Mouse (Mus musculus) MN1 (cell line): ENCODE data around the gene Mcts2.
A peak's percentile ranks its signal among the peaks of the same experiment; 100 is the strongest.
"Not testable (repeated sequence)": the region's sequence is repeated elsewhere in the genome, so short reads cannot be mapped to it uniquely, and the experiment has no call there.

Source experiments
- DNase-seq: peaks from one replicate; pipeline ENCODE4 v3.0.0-alpha.2; 2016; ENCODE audit warnings: low spot score

The Mcts2 gene

GRCm38 (mm10) chr2:152686806-152687267 lies at the start of gene Mcts2:
TSS of gene Mcts2 (plus strand) at chr2:152687035.
- peak; percentile 98 for DNase-seq

DNA sequence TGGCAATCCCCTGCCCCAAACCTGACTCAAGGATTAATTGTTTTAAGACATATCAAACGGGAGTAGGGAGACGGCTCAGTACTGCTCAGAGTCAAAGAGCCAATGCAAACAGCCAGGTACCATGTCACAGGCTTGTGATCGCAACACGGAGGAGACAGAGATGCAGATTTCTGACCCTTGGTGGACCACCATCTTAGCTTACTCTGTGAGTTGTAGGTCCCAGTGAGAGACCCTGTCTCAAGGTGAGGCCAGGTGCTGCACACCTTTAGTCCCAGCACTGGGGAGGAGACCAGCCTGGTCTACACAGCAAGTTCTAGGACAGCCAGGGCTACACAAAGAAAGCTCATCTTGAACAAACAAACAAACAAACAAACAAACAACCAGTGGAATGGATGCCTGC lies 49.5 kb upstream of the Mcts2 start:
- no peak for DNase-seq

DNA sequence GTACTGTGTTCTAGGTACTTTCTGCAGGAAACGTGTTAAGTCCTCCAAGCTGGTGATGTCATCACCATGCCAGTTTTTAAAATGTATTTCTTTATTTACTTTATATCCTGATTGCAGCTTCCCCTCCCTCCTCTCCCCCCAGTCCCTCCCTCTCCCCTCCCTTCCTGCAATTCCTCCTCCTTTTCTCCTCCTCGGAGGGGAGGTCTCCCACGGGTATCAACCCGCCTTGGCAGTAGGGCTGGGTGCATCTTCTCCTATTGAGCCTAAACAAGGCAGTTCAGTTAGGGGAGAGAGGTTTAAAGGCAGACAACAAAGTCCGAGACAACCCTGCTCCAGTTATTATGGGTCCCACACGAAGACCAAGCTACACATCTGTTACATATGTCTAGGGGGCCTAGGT lies 48.0 kb upstream of the Mcts2 start:
- no peak for DNase-seq

GRCm38 (mm10) chr2:152639406-152640113 lies 47.3 kb upstream of the Mcts2 start:
- DNase-seq: no peak

DNA sequence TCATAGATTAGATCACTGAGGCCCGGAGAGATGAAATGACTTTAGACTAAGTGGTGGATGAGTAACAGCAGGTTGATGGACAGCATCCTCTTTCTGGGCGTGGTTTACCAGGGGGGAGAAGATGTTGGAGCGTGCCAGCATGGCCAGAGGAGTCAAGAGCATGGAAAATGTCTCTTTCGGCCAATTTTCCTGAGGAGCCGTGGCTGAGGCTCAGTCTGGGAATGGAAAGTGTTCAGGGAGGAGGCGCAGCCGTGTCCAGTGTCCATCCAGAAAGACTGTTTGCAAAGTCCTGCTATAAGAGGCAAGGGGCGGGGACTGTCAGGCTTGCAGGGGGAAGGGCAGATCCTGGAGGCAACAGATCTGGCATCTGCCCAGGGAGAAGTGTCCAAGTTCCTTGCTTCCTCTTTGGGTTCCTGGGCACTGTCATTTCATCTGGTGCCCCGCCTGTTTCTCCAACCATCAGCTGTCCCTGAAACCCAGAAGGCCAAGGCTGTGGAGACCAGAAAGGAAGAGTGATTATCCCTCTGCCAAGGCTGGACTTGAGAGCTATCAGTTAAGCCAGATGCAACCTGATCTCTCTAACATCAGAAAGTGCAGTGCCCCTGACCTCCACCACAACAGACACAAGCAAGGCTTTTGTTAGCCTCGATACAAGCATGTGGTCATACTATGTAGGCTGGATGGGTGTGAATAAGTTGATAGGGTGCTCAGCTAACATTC lies 33.8 kb upstream of the Mcts2 start:
- peak; percentile 77 for DNase-seq

DNA sequence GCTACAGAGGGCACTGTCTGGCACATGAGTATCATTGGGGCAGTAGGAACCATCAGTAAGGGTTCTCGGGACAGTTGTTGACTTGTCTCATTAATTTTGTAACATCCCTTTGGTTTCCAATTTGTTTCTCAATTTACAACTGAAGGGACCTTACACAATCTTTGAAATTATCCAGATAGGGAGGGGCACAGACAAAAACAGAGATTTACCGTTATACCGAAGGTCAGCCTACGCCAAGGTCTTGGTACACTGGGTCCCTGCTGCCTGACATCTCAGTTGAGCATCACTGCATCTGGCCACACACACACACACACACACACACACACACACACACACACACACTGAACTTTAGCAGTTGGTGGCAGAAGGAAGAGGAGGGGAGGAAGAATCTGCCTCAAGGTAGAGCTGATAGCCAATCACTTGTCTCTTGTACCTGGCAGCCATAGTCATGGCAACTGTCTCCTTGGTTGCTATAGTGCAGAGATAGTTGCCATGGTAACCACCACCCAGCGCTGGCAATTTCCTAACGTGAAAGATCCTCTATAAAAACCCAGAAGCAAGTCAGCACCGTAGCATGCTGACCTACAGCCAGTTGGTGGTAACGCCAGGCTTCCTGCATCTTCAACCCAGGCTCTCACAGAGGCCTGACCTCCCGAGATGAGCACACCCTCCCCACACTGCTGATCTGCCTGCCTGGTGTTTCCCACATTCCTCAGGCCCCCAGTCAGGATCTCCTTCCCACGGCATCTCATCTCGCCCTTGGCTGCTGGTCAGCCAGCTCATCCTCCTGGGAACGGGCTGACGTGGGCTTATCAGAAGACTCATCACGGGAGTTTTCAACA lies 32.7 kb upstream of the Mcts2 start:
- DNase-seq: peak; percentile 85

DNA sequence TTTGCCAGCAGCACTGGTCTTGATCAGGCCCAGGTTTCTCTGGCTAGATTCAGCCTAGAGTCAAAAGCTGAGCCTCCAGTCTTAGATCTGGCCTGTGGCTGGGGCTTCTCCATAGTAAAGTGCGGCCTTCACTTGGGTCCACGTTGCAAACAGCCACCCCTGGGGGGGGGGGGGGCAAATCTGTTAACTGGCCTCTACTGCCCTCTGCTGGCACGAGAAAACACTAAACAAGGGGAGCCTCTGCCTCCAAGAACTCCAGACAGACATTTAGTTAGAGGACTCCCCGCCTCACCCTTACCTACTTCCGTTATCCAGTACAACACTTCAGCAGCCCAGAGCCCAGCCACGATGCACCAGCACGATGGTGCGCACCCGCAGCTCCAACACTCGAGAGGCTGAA lies 29.4 kb upstream of the Mcts2 start:
- peak; percentile 43 for DNase-seq

- no peak for DNase-seq
Measured at GRCm38 (mm10) chr2:152661163-152661562, 25.7 kb upstream of the Mcts2 start.

- not testable (repeated sequence) for DNase-seq
Measured at GRCm38 (mm10) chr2:152666191-152666590, 20.6 kb upstream of the Mcts2 start.

- peak; percentile 95 for DNase-seq
Measured at GRCm38 (mm10) chr2:152669256-152669638, 17.6 kb upstream of the Mcts2 start, which contains the start of gene H13. TSS of gene H13 (plus strand) at chr2:152669461.

- peak; percentile 66 for DNase-seq
Measured at GRCm38 (mm10) chr2:152669639-152670484, 17.0 kb upstream of the Mcts2 start.

GRCm38 (mm10) chr2:152670983-152671641 lies 15.7 kb upstream of the Mcts2 start:
- no peak for DNase-seq

GRCm38 (mm10) chr2:152671642-152671999 lies 15.2 kb upstream of the Mcts2 start:
- peak; percentile 79 for DNase-seq

GRCm38 (mm10) chr2:152672166-152672565 lies 14.7 kb upstream of the Mcts2 start:
- DNase-seq: no peak

DNA sequence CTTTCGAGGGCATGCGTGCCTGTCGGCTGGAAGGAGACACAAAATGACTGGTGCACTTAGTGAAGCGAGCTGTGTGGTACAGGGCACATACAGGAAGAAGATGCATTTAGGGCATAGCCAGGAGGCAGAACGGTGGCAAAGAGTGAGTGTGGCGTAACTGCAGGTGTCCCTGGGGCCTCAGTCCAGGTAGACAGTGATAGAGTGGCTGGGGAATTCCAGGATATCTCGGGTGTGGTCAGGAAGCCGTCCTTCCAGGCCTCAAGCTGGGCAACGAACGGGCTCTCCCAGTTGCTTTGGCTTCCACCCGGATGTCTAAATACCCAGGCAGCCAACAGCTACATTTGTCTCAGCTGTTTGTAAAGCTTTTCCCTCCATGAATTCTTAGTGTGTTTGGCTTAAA lies 12.7 kb upstream of the Mcts2 start:
- no peak for DNase-seq

- DNase-seq: no peak
Measured at GRCm38 (mm10) chr2:152675252-152675791, 11.5 kb upstream of the Mcts2 start.

DNA sequence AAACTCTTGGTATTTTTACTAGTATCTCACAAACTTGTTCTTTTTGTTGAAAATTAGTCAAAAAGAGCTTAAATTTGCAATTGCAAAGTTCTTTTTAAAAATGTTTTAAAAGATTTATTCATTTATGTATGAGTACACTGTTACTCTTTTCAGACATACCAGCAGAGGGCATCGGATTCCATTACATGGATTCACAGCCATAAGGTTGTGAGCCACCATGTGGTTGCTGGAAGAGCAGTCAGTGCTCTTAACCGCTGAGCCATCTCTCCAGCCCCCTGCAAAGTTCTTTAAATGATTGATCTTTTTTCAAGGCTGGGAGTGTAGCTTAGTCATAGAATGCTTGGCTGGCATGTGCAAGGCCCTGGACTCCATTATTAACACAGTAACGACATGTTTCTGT lies 8.5 kb upstream of the Mcts2 start:
- DNase-seq: peak; percentile 66

GRCm38 (mm10) chr2:152678925-152679324 lies 7.9 kb upstream of the Mcts2 start:
- DNase-seq: no peak

- DNase-seq: no peak
Measured at GRCm38 (mm10) chr2:152679701-152680355, 7.0 kb upstream of the Mcts2 start.

GRCm38 (mm10) chr2:152683086-152683485 lies 3.7 kb upstream of the Mcts2 start:
- peak; percentile 54 for DNase-seq
